Mouse (Mus musculus) thymus, adult 2 months (tissue): ENCODE data around the gene Glrx. TPM values are rescaled to one million over a fixed set of nuclear protein-coding genes. Genes with fewer than 3 reads are reported as not detected.
"Not testable (repeated sequence)": the region's sequence is repeated elsewhere in the genome, so short reads cannot be mapped to it uniquely, and the experiment has no call there.

Experiments
- DNase-seq: peaks from one replicate; pipeline ENCODE4 v3.0.0; 2021
- H3K27ac ChIP-seq: fragments of 200-500 bp; 2 replicates; pipeline ENCODE4 v1.5.1; 2012; ENCODE audit warnings: low read length, control low read depth; ENCODE audit not compliant: control insufficient read depth, insufficient read depth
- H3K27me3 ChIP-seq: fragments of 200-500 bp; 2 replicates; pipeline ENCODE4 v1.6.1; 2012; ENCODE audit warnings: mild to moderate bottlenecking, low read length, moderate library complexity, mixed read lengths; ENCODE audit not compliant: control insufficient read depth, insufficient read depth
- H3K36me3 ChIP-seq: fragments of 200-500 bp; 2 replicates; pipeline ENCODE4 v1.6.1; 2012; ENCODE audit warnings: mild to moderate bottlenecking, low read length, moderate library complexity; ENCODE audit not compliant: control insufficient read depth, insufficient read depth
- H3K4me1 ChIP-seq: fragments of 200-500 bp; replicated peaks from 2 replicates; pipeline ENCODE4 v1.6.1; 2012; ENCODE audit warnings: low read length; ENCODE audit not compliant: control insufficient read depth, insufficient read depth
- H3K4me3 ChIP-seq: fragments of 200-500 bp; 2 replicates; pipeline ENCODE4 v1.5.1; 2012; ENCODE audit warnings: mild to moderate bottlenecking, low read length, control low read depth, moderate library complexity; ENCODE audit not compliant: control insufficient read depth, insufficient read depth
- CTCF ChIP-seq: fragments of 200-500 bp; IDR thresholded peaks from 2 replicates; pipeline ENCODE4 v1.5.1; 2012; ENCODE audit warnings: mild to moderate bottlenecking, control low read depth, low read length, moderate library complexity, borderline replicate concordance; ENCODE audit not compliant: control insufficient read depth, poor library complexity, insufficient read depth; ENCODE audit errors: extremely low read depth
- POLR2A ChIP-seq: fragments of 200-500 bp; IDR thresholded peaks from 2 replicates; pipeline ENCODE4 v1.6.1; 2012; ENCODE audit warnings: mild to moderate bottlenecking, low read length, control low read depth, moderate library complexity; ENCODE audit not compliant: control insufficient read depth, poor library complexity, insufficient read depth; ENCODE audit errors: extremely low read depth
- WGBS: fragments of 180-500 bp; shearing (Covaris S2); methylation state at CpG from one replicate; pipeline ENCODE4 v1.1.7; 2018; 5-methylcytosine and 5-hydroxymethylcytosine counted together
- polyA plus RNA-seq: library from polyadenylated mRNA; depleted of rRNA; stranded (reverse); fragments of >200 nt; gene quantifications from 2 replicates; pipeline ENCODE4 v1.2.3, GENCODE M21; 2012

Glrx gene
- polyA plus RNA-seq, 1 experiment: 31.9 TPM

GRCm38 (mm10) chr13:75807969-75808368, 31.7 kb upstream of the Glrx start:
- DNase-seq: no peak

DNA sequence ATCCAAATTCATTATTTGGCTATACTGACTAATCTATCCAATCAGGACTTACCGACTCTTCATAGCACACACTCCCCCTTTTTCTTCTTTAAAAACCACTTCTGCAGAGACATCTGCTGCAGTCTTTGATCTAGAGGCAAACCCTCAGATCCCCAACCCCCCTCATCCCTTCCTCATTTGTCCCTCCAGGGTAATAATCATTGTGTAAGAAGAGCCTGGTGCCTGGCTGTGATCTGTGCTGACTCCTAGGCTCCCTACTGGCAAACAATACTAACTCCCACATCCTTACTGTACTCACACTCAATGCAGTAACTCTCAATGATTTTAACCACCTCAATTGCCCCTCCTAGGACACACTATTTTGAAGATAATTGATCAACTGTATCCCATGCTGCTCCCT, 29.7 kb upstream of the Glrx start:
- H3K4me3 ChIP-seq: no peak overlapping the region
- H3K27ac ChIP-seq: no peak overlapping the region
- no peaks in the 10 kb centered on the region for H3K4me1 ChIP-seq
- H3K27me3 ChIP-seq: no peaks in the 10 kb centered on the region
- WGBS: 7% methylated on average over 1 of the region's 1 CpGs
- no peak for DNase-seq
- TF ChIP-seq POLR2A: no peak
- no peak for TF ChIP-seq CTCF
- no peaks in the 10 kb centered on the region for H3K36me3 ChIP-seq

More at GRCm38 (mm10) chr13:75807969-75808368, 31.7 kb upstream of the Glrx start:
- no peak overlapping the region for H3K4me3 ChIP-seq
- WGBS: 97% methylated on average over 1 of the region's 1 CpGs
- no peak overlapping the region for H3K27ac ChIP-seq
- no peaks in the 10 kb centered on the region for H3K36me3 ChIP-seq
- TF ChIP-seq POLR2A (no peak), CTCF (no peak)
- H3K27me3 ChIP-seq: no peaks in the 10 kb centered on the region
- H3K4me1 ChIP-seq: no peaks in the 10 kb centered on the region

GRCm38 (mm10) chr13:75817183-75817582, 22.5 kb upstream of the Glrx start:
- no peak for DNase-seq
- no peaks in the 10 kb centered on the region for H3K27me3 ChIP-seq
- no peak overlapping the region for H3K27ac ChIP-seq
- H3K36me3 ChIP-seq: no peaks in the 10 kb centered on the region
- WGBS: 100% methylated on average over 2 of the region's 2 CpGs
- no peak overlapping the region for H3K4me3 ChIP-seq
- TF ChIP-seq CTCF (no peak), POLR2A (no peak)
- no peaks in the 10 kb centered on the region for H3K4me1 ChIP-seq

- no peaks in the 10 kb centered on the region for H3K36me3 ChIP-seq
- no peak overlapping the region for H3K27ac ChIP-seq
- WGBS: 74% methylated on average over 3 of the region's 3 CpGs
- no peak for DNase-seq
- H3K4me1 ChIP-seq: no peaks in the 10 kb centered on the region
- TF ChIP-seq POLR2A (no peak), CTCF (no peak)
- H3K27me3 ChIP-seq: no peaks in the 10 kb centered on the region
- no peak overlapping the region for H3K4me3 ChIP-seq
These were observed 21.2 kb upstream of the Glrx start for GRCm38 (mm10) chr13:75818486-75818885.

- Histone ChIP-seq H3K27me3 (no peaks in the 10 kb centered on the region), H3K27ac (no peak overlapping the region), H3K36me3 (no peaks in the 10 kb centered on the region), H3K4me1 (peaks cover 2% of the 10 kb centered on the region; the same call in 1 of the 2 replicates), H3K4me3 (no peak overlapping the region)
- 96% methylated on average over 3 of the region's 3 CpGs for WGBS
- no peak for DNase-seq
- no peak for TF ChIP-seq CTCF
- no peak for TF ChIP-seq POLR2A
These were observed 20.5 kb upstream of the Glrx start for GRCm38 (mm10) chr13:75818945-75819706.

- no peaks in the 10 kb centered on the region for H3K36me3 ChIP-seq
- no peak for TF ChIP-seq CTCF
- no peak for TF ChIP-seq POLR2A
- DNase-seq: no peak
- no peak overlapping the region for H3K4me3 ChIP-seq
- peaks cover 2% of the 10 kb centered on the region; the same call in 1 of the 2 replicates for H3K4me1 ChIP-seq
- H3K27ac ChIP-seq: no peak overlapping the region
- no peaks in the 10 kb centered on the region for H3K27me3 ChIP-seq
These were observed 19.8 kb upstream of the Glrx start for GRCm38 (mm10) chr13:75819898-75820297.

- not testable (repeated sequence) for H3K36me3 ChIP-seq, DNase-seq, H3K4me3 ChIP-seq, H3K27me3 ChIP-seq, H3K27ac ChIP-seq, H3K4me1 ChIP-seq
- WGBS: 98% methylated on average over 4 of the region's 4 CpGs
These were observed 17.3 kb upstream of the Glrx start for GRCm38 (mm10) chr13:75822366-75822765.
